Mouse (Mus musculus) liver, adult 2 months (tissue): ENCODE measurements around the gene Gnai2. TPM values are rescaled to one million over a fixed set of nuclear protein-coding genes. Genes with fewer than 3 reads are reported as not detected.
A peak's percentile ranks its signal among the peaks of the same experiment; 100 is the strongest.

Experiments
- DNase-seq: peaks from one replicate; pipeline ENCODE4 v3.0.0-alpha.2; 2011; ENCODE audit warnings: low read depth, low spot score; ENCODE audit errors: extremely low read depth
- H3K27ac ChIP-seq: fragments of 200-500 bp; replicated peaks from 2 replicates; pipeline ENCODE4 v1.5.1; 2012; ENCODE audit warnings: low read depth, mild to moderate bottlenecking, control low read depth, inconsistent platforms, low read length; ENCODE audit not compliant: insufficient read depth
- H3K27me3 ChIP-seq: fragments of 200-500 bp; 2 replicates; pipeline ENCODE4 v1.6.1; 2012; ENCODE audit warnings: mild to moderate bottlenecking, moderate library complexity, low read length, inconsistent platforms; ENCODE audit not compliant: control insufficient read depth, insufficient read depth
- H3K36me3 ChIP-seq: fragments of 200-500 bp; 2 replicates; pipeline ENCODE4 v1.6.1; 2012; ENCODE audit warnings: low read length, inconsistent platforms; ENCODE audit not compliant: control insufficient read depth, insufficient read depth
- H3K4me1 ChIP-seq: fragments of 200-500 bp; 2 replicates; pipeline ENCODE4 v1.6.1; 2011; ENCODE audit warnings: low read length; ENCODE audit not compliant: control insufficient read depth, insufficient read depth
- H3K4me3 ChIP-seq: fragments of 200-500 bp; 2 replicates; pipeline ENCODE4 v1.5.1; 2011; ENCODE audit warnings: low read depth, mild to moderate bottlenecking, control low read depth, low read length, moderate library complexity; ENCODE audit not compliant: insufficient read depth
- H3K79me2 ChIP-seq: fragments of 200-500 bp; 2 replicates; pipeline ENCODE4 v1.6.1; 2012; ENCODE audit warnings: inconsistent platforms, mild to moderate bottlenecking, low read length, moderate library complexity; ENCODE audit not compliant: control insufficient read depth, insufficient read depth
- H3K9ac ChIP-seq: fragments of 200-500 bp; 2 replicates; pipeline ENCODE4 v1.6.1; 2012; ENCODE audit warnings: low read depth, mild to moderate bottlenecking, control low read depth, inconsistent platforms, low read length
- CTCF ChIP-seq: fragments of 200-500 bp; IDR thresholded peaks from 2 replicates; pipeline ENCODE4 v1.5.1; 2011; ENCODE audit warnings: low read depth, low read length, control low read depth
- POLR2A ChIP-seq: fragments of 200-500 bp; IDR thresholded peaks from 2 replicates; pipeline ENCODE4 v1.6.1; 2011; ENCODE audit warnings: low read length, control low read depth; ENCODE audit not compliant: insufficient read depth; ENCODE audit errors: extremely low read depth
- WGBS: fragments of 180-500 bp; shearing (Covaris S2); methylation state at CpG from one replicate; pipeline ENCODE4 v1.1.7; 2018; 5-methylcytosine and 5-hydroxymethylcytosine counted together
- polyA plus RNA-seq: library from polyadenylated mRNA; depleted of rRNA; stranded (reverse); fragments of >200 nt; gene quantifications from 2 replicates; pipeline ENCODE4 v1.2.3, GENCODE M21; 2012
- total RNA-seq: library from RNA; depleted of rRNA; stranded (reverse); fragments of >200 nt; gene quantifications from 2 replicates; pipeline ENCODE4 v1.2.3, GENCODE M21; 2014

The Gnai2 gene
- total and polyA plus RNA-seq, 2 experiments, result 31.6 to 122 TPM

- Histone ChIP-seq H3K9ac (peak overlapping the region; percentile 83), H3K36me3 (no peaks in the 10 kb centered on the region), H3K27me3 (no peaks in the 10 kb centered on the region), H3K4me3 (peak overlapping the region; percentile 68; the same call in 1 of the 2 replicates), H3K4me1 (peaks cover 18% of the 10 kb centered on the region; the same call in 1 of the 2 replicates), H3K27ac (no peak overlapping the region), H3K79me2 (no peaks in the 10 kb centered on the region)
- TF ChIP-seq CTCF (peak; percentile 87), POLR2A (no peak)
- peak; percentile 62 for DNase-seq
- 16% methylated on average over 17 of the region's 17 CpGs for WGBS
Measured at GRCm38 (mm10) chr9:107677091-107677784, 42.1 kb upstream of the Gnai2 start.

GRCm38 (mm10) chr9:107676302-107676701 is 41.1 kb upstream of the Gnai2 start:
- Histone ChIP-seq H3K36me3 (no peaks in the 10 kb centered on the region), H3K4me3 (peak overlapping the region; percentile 68), H3K27ac (peak overlapping the region; percentile 90), H3K4me1 (peaks cover 21% of the 10 kb centered on the region; the same call in 1 of the 2 replicates), H3K27me3 (no peaks in the 10 kb centered on the region), H3K79me2 (no peaks in the 10 kb centered on the region), H3K9ac (peak overlapping the region; percentile 83)
- WGBS, result under 1% methylated on average over 25 of the region's 25 CpGs
- TF ChIP-seq CTCF (no peak), POLR2A (peak; percentile 65)
- peak; percentile 74 for DNase-seq

- TF ChIP-seq CTCF (peak; percentile 86), POLR2A (0 out of 2 replicates have a peak, but pooled peaks have one; percentile 44)
- Histone ChIP-seq H3K27ac (peak overlapping the region; percentile 90), H3K36me3 (no peaks in the 10 kb centered on the region), H3K9ac (peak overlapping the region; percentile 83), H3K4me1 (peaks cover 21% of the 10 kb centered on the region; the same call in 1 of the 2 replicates), H3K27me3 (no peaks in the 10 kb centered on the region), H3K4me3 (peak overlapping the region; percentile 68), H3K79me2 (no peaks in the 10 kb centered on the region)
- DNase-seq, result peak; percentile 86
- WGBS, result under 1% methylated on average over 39 of the region's 39 CpGs
Measured at GRCm38 (mm10) chr9:107675671-107676301, 40.6 kb upstream of the Gnai2 start.

- Histone ChIP-seq H3K4me1 (peaks cover 26% of the 10 kb centered on the region), H3K27me3 (no peaks in the 10 kb centered on the region), H3K4me3 (peak overlapping the region; percentile 26), H3K79me2 (no peaks in the 10 kb centered on the region), H3K36me3 (no peaks in the 10 kb centered on the region), H3K27ac (peak overlapping the region; percentile 96), H3K9ac (peak overlapping the region; percentile 70)
- peak; percentile 100 for DNase-seq
- 24% methylated on average over 9 of the region's 9 CpGs for WGBS
- TF ChIP-seq CTCF (no peak), POLR2A (0 out of 2 replicates have a peak, but pooled peaks have one; percentile 32)
Measured at GRCm38 (mm10) chr9:107674609-107675429, 39.7 kb upstream of the Gnai2 start.

GRCm38 (mm10) chr9:107670259-107670658 is 35.1 kb upstream of the Gnai2 start:
- Histone ChIP-seq H3K36me3 (no peaks in the 10 kb centered on the region), H3K79me2 (peaks cover 19% of the 10 kb centered on the region), H3K27ac (peak overlapping the region; percentile 96), H3K9ac (peak overlapping the region; percentile 47), H3K27me3 (no peaks in the 10 kb centered on the region), H3K4me1 (peaks cover 33% of the 10 kb centered on the region), H3K4me3 (no peak overlapping the region)
- TF ChIP-seq POLR2A (peak; percentile 85), CTCF (no peak)
- DNase-seq, result peak; percentile 96
- 26% methylated on average over 5 of the region's 5 CpGs for WGBS
